Mouse (Mus musculus) kidney, embryonic 14.5 days (tissue): ENCODE results near the gene Cbx4. TPM values are rescaled to one million over a fixed set of nuclear protein-coding genes. Genes with fewer than 3 reads are reported as not detected.

Source experiments
- ATAC-seq: fragments of 200-750 bp; cut with Nextera tagmentation; 2 replicates; pipeline ENCODE4 v1.8.0; 2017; ENCODE audit warnings: moderate number of reproducible peaks, mild to moderate bottlenecking, moderate TSS enrichment, moderate library complexity; ENCODE audit not compliant: low FRiP score, low TSS enrichment
- H3K27ac ChIP-seq: fragments of 300-500 bp; sonication (generic); 2 replicates; pipeline ENCODE4 v1.5.1; 2014; ENCODE audit warnings: low read depth, mild to moderate bottlenecking, low read length, moderate library complexity, mixed read lengths
- H3K27me3 ChIP-seq: fragments of 300-500 bp; sonication (generic); 2 replicates; pipeline ENCODE4 v1.6.1; 2014; ENCODE audit warnings: mild to moderate bottlenecking, low read length; ENCODE audit not compliant: control insufficient read depth, insufficient read depth
- H3K36me3 ChIP-seq: fragments of 300-500 bp; sonication (generic); 2 replicates; pipeline ENCODE4 v1.6.1; 2014; ENCODE audit warnings: low read length, mixed read lengths; ENCODE audit not compliant: control insufficient read depth, insufficient read depth
- H3K4me1 ChIP-seq: fragments of 300-500 bp; sonication (generic); 2 replicates; pipeline ENCODE4 v1.6.1; 2014; ENCODE audit warnings: low read length, mixed read lengths; ENCODE audit not compliant: control insufficient read depth, insufficient read depth
- H3K4me2 ChIP-seq: fragments of 300-500 bp; sonication (generic); replicated peaks from 2 replicates; pipeline ENCODE4 v1.6.1; 2014; ENCODE audit warnings: low read depth, mild to moderate bottlenecking, low read length
- H3K4me3 ChIP-seq: fragments of 300-500 bp; sonication (generic); 2 replicates; pipeline ENCODE4 v1.5.1; 2014; ENCODE audit warnings: mild to moderate bottlenecking, low read length
- H3K9ac ChIP-seq: fragments of 300-500 bp; sonication (generic); 2 replicates; pipeline ENCODE4 v1.6.1; 2014; ENCODE audit warnings: low read depth, mild to moderate bottlenecking, low read length, moderate library complexity
- H3K9me3 ChIP-seq: fragments of 300-500 bp; sonication (generic); 2 replicates; pipeline ENCODE4 v1.6.1; 2016; ENCODE audit warnings: low read length; ENCODE audit not compliant: control insufficient read depth
- WGBS: fragments of 180-500 bp; shearing (Covaris S2); extraction: QIAGEN DNeasy Blood & Tissue Kit; methylation state at CpG from one replicate; pipeline ENCODE4 v1.1.7; 2014; 5-methylcytosine and 5-hydroxymethylcytosine counted together
- polyA plus RNA-seq: library from polyadenylated mRNA; unstranded; fragments of >200 nt; fragmentation: Nextera tagmentation; extraction: Ambion mirVana; gene quantifications from 2 replicates; pipeline ENCODE4 v1.2.1, GENCODE M21; 2014

The Cbx4 gene
- polyA plus RNA-seq, 1 experiment from 2014 or later: 8.3 TPM

DNA sequence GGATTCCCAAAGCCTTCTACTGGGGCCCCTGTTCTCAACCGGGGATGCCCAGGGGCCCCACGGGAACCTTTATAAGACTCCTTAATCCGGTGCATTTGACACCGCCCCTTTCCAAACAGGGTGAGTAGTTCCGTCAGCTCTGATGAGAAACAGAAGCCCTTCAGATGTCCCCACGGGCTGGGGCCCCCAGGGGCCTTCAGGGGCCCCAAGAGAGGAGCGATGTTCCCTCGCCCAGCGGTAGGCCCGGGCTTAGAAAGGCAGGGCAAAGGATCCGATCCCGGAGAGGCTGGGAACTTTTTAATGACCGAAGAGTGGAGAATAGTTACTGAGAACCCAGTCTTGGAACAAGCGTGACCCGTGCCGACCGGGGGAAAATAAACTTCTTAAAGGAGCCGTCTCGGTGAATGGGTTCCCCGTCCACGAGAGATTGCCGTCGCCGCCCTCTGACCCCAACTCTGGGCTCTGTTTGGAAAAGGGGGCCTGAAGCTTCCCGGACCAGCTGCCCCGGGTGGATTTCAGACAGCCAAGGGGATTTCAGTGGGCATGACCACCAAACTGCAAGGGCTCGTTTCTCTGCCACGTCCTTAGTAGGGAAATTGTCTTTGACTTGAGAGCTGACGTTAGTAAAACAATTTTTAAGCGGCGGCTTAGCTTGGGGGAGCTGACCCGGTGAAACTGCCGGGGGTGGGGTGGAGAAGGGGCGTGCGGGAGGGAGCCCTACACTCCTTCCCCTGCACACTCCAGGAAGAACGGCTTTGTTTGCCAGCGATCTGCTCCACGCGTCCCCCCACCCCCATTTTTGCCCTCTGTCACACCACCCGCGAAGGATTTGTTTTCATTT, 3.4 kb upstream of the Cbx4 start:
- no peak overlapping the region for H3K27ac ChIP-seq
- under 1% methylated on average over 41 of the region's 41 CpGs for WGBS
- H3K4me1 ChIP-seq: peaks cover 31% of the 10 kb centered on the region
- peaks cover 39% of the 10 kb centered on the region for H3K27me3 ChIP-seq
- H3K36me3 ChIP-seq: no peaks in the 10 kb centered on the region
- H3K4me2 ChIP-seq: peak overlapping the region; percentile 98
- H3K4me3 ChIP-seq: peak overlapping the region; percentile 52
- H3K9ac ChIP-seq: peak overlapping the region; percentile 59; the same call in 1 of the 2 replicates
- no peaks in the 10 kb centered on the region for H3K9me3 ChIP-seq
- ATAC-seq: no peak

DNA sequence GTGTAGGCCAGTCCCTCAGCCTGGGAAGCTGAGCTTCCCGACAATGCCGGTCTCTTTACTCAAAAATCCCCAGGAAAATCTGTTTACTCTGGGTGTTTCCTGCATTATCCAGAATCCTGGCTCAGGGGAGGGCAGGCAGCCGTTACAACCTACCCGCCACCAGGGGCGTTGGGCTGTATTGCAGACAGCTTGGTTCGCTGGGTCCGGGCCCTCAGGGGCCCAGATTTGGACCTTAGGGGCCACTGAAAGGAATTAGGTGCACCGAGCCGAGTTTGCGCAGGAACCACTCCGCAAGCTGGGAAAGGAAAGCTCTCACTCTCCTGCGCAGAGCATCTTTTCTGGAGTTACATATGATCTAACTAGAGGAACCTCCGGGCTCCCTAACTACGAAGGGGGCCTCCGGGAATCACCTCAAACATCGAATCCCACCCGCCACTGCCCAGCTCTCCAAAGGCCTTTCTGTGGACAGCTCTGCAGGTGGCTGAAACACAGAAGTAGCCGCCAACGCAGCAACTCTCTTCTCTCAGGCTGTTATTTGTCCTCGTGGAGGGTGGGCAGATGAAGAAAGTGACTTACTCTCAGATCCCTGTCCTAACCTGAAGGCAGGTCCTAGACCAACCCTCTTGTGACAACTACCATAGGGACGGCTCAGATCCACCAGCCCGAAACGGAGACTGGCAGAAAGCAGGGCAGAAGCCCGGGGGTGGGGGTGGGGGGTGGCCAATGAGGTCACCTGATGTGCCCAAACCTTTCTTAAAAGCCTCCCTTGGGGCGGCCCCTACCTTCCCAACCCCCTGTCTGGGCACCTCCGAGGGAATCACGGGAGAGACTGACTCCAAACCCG, 2.6 kb upstream of the Cbx4 start:
- Histone ChIP-seq H3K9me3 (no peaks in the 10 kb centered on the region), H3K9ac (no peak overlapping the region), H3K27ac (no peak overlapping the region), H3K4me3 (peak overlapping the region; percentile 52; the same call in 1 of the 2 replicates), H3K36me3 (no peaks in the 10 kb centered on the region), H3K27me3 (peaks cover 39% of the 10 kb centered on the region), H3K4me2 (no peak overlapping the region), H3K4me1 (peaks cover 39% of the 10 kb centered on the region)
- ATAC-seq: no peak
- 2% methylated on average over 28 of the region's 28 CpGs for WGBS

DNA sequence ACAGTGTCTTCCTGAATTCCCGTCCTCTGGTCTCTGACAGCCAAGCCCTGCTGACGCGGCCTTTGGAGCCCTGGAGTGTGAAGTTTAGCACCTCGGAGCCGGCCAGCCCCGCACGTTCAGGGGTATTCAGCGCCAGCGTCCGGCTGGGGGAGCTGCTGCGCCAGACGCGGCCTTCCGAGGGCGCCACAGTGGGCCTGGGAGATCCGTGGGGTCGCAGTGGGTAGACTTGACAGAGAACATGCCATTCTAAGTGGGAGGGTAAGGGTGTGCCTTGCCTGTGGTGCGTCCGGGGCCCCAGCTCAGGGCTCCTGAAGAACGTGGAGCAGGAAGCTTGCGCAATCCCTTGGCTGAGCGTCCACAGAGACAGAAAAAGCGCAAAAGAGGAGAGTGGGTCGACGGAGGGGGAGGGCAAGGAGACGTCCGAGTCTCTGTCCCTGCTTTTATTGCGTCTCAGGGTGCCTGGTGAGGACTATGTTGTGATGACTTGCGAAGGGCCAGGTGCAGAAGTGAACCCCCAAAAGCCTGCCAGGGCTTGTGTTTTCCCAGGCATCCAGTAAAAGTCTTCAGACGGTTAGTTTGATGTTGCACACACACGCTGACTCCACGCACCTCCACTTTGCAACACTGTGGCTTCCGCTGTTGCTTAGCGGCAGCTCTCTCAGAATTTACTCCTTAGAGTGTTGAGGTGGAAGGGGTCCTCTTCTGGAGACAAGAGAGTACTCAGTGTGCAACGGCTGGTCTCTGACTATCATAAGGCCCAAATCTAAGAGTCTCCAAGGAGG, 1.5 kb upstream of the Cbx4 start:
- Histone ChIP-seq H3K27me3 (peaks cover 43% of the 10 kb centered on the region), H3K4me2 (peak overlapping the region; percentile 8; the same call in 1 of the 2 replicates), H3K4me1 (peaks cover 50% of the 10 kb centered on the region), H3K9me3 (no peaks in the 10 kb centered on the region), H3K4me3 (no peak overlapping the region; the same call in 1 of the 2 replicates), H3K9ac (no peak overlapping the region), H3K36me3 (peaks cover under 1% of the 10 kb centered on the region; the same call in 1 of the 2 replicates), H3K27ac (no peak overlapping the region)
- WGBS: 2% methylated on average over 35 of the region's 35 CpGs
- ATAC-seq: no peak

DNA sequence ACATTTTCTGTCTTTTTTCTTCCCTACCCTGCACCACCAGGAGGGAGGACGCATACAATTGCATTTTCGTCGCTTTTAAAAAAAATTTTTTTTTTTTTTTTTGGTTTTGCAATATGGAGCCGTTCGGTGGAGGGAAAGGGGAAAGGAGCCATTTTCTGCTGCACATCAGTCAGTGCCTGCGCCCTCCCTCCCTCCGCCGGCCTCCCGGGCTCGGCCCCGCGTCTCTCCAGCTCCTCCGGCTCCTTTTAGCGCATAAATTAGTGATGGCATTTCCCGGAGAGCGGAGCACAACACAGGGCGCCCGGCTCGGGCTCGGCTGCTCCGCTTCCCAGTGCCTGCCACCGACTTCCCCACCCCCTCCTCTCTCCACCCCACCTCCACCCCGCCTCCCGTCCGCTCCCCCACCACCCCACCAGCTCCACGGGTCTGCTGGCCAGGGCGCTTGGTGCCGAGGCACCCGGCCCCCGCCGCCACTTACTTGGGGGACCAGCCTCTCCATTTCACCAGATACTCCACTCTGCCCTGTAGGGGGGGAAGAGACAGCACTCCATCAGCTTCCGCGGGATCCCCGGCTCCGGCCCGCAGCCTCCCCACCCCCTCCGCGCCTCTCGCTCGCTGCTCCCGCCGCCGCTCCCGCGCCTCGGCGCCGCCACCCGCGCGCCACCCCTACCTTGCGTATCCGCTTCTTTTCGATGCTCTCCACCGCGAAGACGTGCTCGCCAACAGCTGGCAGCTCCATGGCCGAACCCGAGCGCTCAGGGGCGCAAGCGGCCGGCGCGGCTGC, 550 bp downstream of the Cbx4 start:
- H3K4me1 ChIP-seq: peaks cover 53% of the 10 kb centered on the region

GRCm38 (mm10) chr11:119084446-119085278, 1.4 kb downstream of the Cbx4 start:
- peaks cover 26% of the 10 kb centered on the region for H3K36me3 ChIP-seq
- H3K4me3 ChIP-seq: peak overlapping the region; percentile 89
- H3K27me3 ChIP-seq: peaks cover 55% of the 10 kb centered on the region
- H3K4me2 ChIP-seq: peak overlapping the region; percentile 68
- WGBS: 1% methylated on average over 18 of the region's 18 CpGs
- H3K9ac ChIP-seq: peak overlapping the region; percentile 91; the same call in 1 of the 2 replicates
- no peaks in the 10 kb centered on the region for H3K9me3 ChIP-seq
- peaks cover 49% of the 10 kb centered on the region for H3K4me1 ChIP-seq
- no peak for ATAC-seq
- H3K27ac ChIP-seq: peak overlapping the region; percentile 99; the same call in 1 of the 2 replicates

More for the DNA sequence above, 550 bp downstream of the Cbx4 start:
- H3K27ac ChIP-seq: peak overlapping the region; percentile 99
- H3K9ac ChIP-seq: peak overlapping the region; percentile 91
- ATAC-seq: peak; percentile 55
- H3K36me3 ChIP-seq: peaks cover 20% of the 10 kb centered on the region
- H3K4me3 ChIP-seq: peak overlapping the region; percentile 89
- peaks cover 62% of the 10 kb centered on the region for H3K27me3 ChIP-seq
- no peaks in the 10 kb centered on the region for H3K9me3 ChIP-seq
- under 1% methylated on average over 49 of the region's 66 CpGs for WGBS
- peak overlapping the region; percentile 68 for H3K4me2 ChIP-seq

GRCm38 (mm10) chr11:119083724-119084445, 2.1 kb downstream of the Cbx4 start:
- no peaks in the 10 kb centered on the region for H3K9me3 ChIP-seq
- H3K9ac ChIP-seq: peak overlapping the region; percentile 91; the same call in 1 of the 2 replicates
- WGBS: 3% methylated on average over 28 of the region's 28 CpGs
- H3K27ac ChIP-seq: no peak overlapping the region
- H3K4me3 ChIP-seq: peak overlapping the region; percentile 89
- peaks cover 47% of the 10 kb centered on the region for H3K27me3 ChIP-seq
- peak overlapping the region; percentile 68 for H3K4me2 ChIP-seq
- H3K36me3 ChIP-seq: peaks cover 28% of the 10 kb centered on the region
- peaks cover 49% of the 10 kb centered on the region for H3K4me1 ChIP-seq
- no peak for ATAC-seq
